Mouse (Mus musculus) embryonic facial prominence, embryonic 15.5 days (tissue): ENCODE measurements around the gene Zfp286. TPM values are rescaled to one million over a fixed set of nuclear protein-coding genes. Genes with fewer than 3 reads are reported as not detected.

ENCODE experiments used
- polyA plus RNA-seq: library from polyadenylated mRNA; unstranded; fragments of >200 nt; fragmentation: Nextera tagmentation; extraction: Ambion mirVana; gene quantifications from 2 replicates; pipeline ENCODE4 v1.2.1, GENCODE M21; 2015

Gene Zfp286
- polyA plus RNA-seq, 1 experiment from 2014 or later: 23.4 TPM

Other genes starting within 250 kb of the Zfp286 start
- 3,288 and 3,376 TPM in 2 replicates for gene Ubb, start 238.3 kb downstream of the Zfp286 start, polyA plus RNA-seq
- 5.3 and 6.4 TPM in 2 replicates for gene Trpv2, start 215.0 kb downstream of the Zfp286 start, polyA plus RNA-seq
- gene Lrrc75a, start 140.9 kb downstream of the Zfp286 start, polyA plus RNA-seq: 16.2 and 16.3 TPM in 2 replicates
- 51.4 and 52.4 TPM in 2 replicates for gene Mmgt2, start 140.8 kb downstream of the Zfp286 start, polyA plus RNA-seq
- gene Zfp287, start 57.6 kb downstream of the Zfp286 start, polyA plus RNA-seq: 9.1 and 10.5 TPM in 2 replicates
- not detected in 2 replicates for gene Gm10428, start 36.4 kb downstream of the Zfp286 start, polyA plus RNA-seq
- gene Trim16, start 30.8 kb upstream of the Zfp286 start, polyA plus RNA-seq: 19.8 and 20.9 TPM in 2 replicates
- gene Fbxw10, start 57.6 kb upstream of the Zfp286 start, polyA plus RNA-seq: 0.72 and 1.1 TPM in 2 replicates
- gene Tvp23b, start 90.0 kb upstream of the Zfp286 start, polyA plus RNA-seq: 79.9 and 81.1 TPM in 2 replicates
- gene Cdrt4, start 161.7 kb upstream of the Zfp286 start, polyA plus RNA-seq: 0.25 and 0.32 TPM in 2 replicates